8 mouse cellular contexts compared by ENCODE assay signal in genomic region chr17:67290662-67291240, GRCm38 (mm10).
DNase-seq lines count a peak whose midpoint lies in the region; ATAC-seq lines count a peak whose summit lies in the region.

No protein-coding gene starts in this region.

- H3K36me3 ChIP-seq in heart, embryonic 12.5 days: no peaks in the 10 kb centered on the region
- H3K36me3 ChIP-seq in midbrain, embryonic 12.5 days: no peaks in the 10 kb centered on the region

- no peaks in the 10 kb centered on the region for H3K27me3 ChIP-seq in heart, embryonic 12.5 days (replicated peaks)
- H3K27me3 ChIP-seq in midbrain, embryonic 12.5 days: peaks cover 11% of the 10 kb centered on the region; the same call in 1 of the 2 replicates

- no peaks in the 10 kb centered on the region for H3K9me3 ChIP-seq in heart, embryonic 12.5 days (replicated peaks)
- no peaks in the 10 kb centered on the region for H3K9me3 ChIP-seq in midbrain, embryonic 12.5 days

- no peak for ATAC-seq in heart, embryonic 12.5 days (ENCODE audit: insufficient number of reproducible peaks, low FRiP score)
- ATAC-seq in midbrain, embryonic 12.5 days (ENCODE audit: low FRiP score, low read depth): peak; percentile 83

- H3K4me1 ChIP-seq in heart, embryonic 12.5 days (replicated peaks): peaks cover 10% of the 10 kb centered on the region; the same call in 1 of the 2 replicates
- H3K4me1 ChIP-seq in midbrain, embryonic 12.5 days: peaks cover 10% of the 10 kb centered on the region

- no peak for DNase-seq in heart, adult 8-10 months (ENCODE audit: low spot score)
- peak; percentile 54 for DNase-seq in brain, adult 2 months (ENCODE audit: low read depth, low spot score)
- DNase-seq in forelimb bud, embryonic 11.5 days (ENCODE audit: low read depth, low spot score): peak; percentile 21
- no peak for DNase-seq in liver
- DNase-seq in cerebellum, postnatal 14 days: no peak
- DNase-seq in adipocyte (ENCODE audit: low spot score): no peak

- H3K4me2 ChIP-seq in heart, embryonic 12.5 days: peak overlapping the region; percentile 20
- peak overlapping the region; percentile 42 for H3K4me2 ChIP-seq in midbrain, embryonic 12.5 days (replicated peaks)

- H3K27ac ChIP-seq in heart, embryonic 12.5 days (ENCODE audit: poor library complexity, severe bottlenecking): no peak overlapping the region
- peak overlapping the region; percentile 25; the same call in 1 of the 2 replicates for H3K27ac ChIP-seq in midbrain, embryonic 12.5 days (replicated peaks)

- H3K4me3 ChIP-seq in heart, embryonic 12.5 days: no peak overlapping the region
- 0 out of 2 replicates have a peak overlapping the region, but pooled peaks have one; percentile 5 for H3K4me3 ChIP-seq in midbrain, embryonic 12.5 days

- 40% methylated on average over 16 of the region's 16 CpGs for WGBS in heart, embryonic 12.5 days
- WGBS in midbrain, embryonic 12.5 days: 14% methylated on average over 16 of the region's 16 CpGs

- no peak overlapping the region for H3K9ac ChIP-seq in heart, embryonic 12.5 days
- no peak overlapping the region for H3K9ac ChIP-seq in midbrain, embryonic 12.5 days (replicated peaks)

Comparison
In these comparisons a context has a peak if more than half of its experiments do, and no peak if none do; other contexts are left out.
1. DNase-seq: peak in brain, adult 2 months (single experiment) and forelimb bud, embryonic 11.5 days (single experiment); none in heart, adult 8-10 months (single experiment), liver (single experiment), cerebellum, postnatal 14 days (0 of 2) and adipocyte (single experiment).